Mouse (Mus musculus) urinary bladder, adult 18-20 months (tissue): Measurements from ENCODE around the gene Atp2b4.
"Not testable (repeated sequence)": the region's sequence is repeated elsewhere in the genome, so short reads cannot be mapped to it uniquely, and the experiment has no call there.

Experiments used
- DNase-seq, 2 experiments: peaks; one replicate each; pipeline ENCODE4 v3.0.0; 2022; ENCODE audit warnings: low spot score in 2 of 2, mixed read lengths in 2 of 2

Atp2b4 gene

DNA sequence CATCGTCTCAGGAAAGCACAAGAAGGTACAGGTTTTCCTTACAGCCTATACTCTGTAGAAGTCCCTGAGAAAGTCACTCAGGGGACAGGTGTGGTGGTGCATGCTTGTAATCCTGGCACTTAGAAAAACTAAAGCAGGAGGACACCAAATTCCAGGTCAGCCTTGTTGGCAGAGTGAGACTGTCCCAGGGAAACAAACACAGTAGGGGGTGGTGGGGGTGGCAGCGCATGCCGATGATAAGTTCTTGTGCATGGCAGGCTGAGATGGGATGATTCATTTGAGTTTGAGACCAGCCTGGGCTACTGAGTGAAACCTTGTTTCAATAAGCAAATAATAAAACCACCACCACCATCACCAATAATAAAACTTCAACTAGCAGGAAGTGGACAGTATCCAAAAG lies 49.2 kb downstream of the Atp2b4 start:
- DNase-seq, result no peak

GRCm38 (mm10) chr1:133749954-133750353 lies 50.9 kb downstream of the Atp2b4 start:
- no peak for DNase-seq

GRCm38 (mm10) chr1:133745078-133745495 lies 55.8 kb downstream of the Atp2b4 start:
- no peak for DNase-seq

GRCm38 (mm10) chr1:133744609-133745008 lies 56.2 kb downstream of the Atp2b4 start:
- DNase-seq, result peak in 1 of 2 experiments; percentile 70

DNA sequence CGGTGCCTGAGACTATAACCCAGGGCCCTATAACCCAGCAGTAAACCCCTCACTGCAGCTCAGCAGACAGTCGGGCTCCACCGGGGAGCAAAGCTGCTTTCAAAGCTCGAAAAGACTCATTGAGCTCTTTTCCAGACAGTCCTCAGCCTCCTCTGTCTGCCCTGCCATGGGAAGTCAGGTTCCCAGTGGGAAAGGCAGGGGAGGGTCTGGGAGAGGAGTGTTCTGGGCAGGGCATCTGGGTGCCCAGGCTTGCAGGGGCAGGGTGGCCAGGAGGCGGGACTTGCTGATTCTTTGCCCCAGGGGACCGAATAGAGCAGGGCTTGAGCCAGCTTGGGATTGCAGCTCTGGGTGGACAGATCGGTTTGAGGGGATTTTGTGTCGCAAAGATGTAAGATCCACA lies 58.3 kb downstream of the Atp2b4 start:
- DNase-seq, result no peak

DNA sequence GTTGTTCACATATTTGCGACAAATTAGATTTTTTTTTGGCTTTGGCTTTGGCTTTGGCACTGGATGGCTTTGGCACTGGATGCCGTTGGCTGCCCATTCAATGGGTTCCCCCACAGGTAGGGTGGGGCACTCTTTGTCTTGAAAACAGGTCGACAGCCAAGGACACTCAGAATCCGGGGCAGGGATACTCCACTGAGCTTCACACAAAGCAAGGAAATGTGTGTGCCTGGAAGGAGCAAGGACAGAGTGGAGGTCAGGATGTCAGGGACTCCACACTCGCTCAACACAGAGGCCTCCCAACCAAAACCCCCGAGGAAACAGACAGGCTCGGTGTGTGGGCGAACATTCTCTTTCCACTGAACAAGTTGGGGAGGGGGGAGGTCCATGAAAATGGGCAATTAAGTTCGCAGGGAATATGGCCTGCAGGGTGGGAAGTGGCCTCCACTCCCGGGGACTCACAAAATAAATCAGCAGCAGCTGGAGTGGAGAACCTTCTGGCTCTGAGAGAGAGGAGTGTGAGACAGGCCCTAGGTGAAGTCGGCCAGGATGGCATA lies 58.9 kb downstream of the Atp2b4 start:
- DNase-seq, result no peak

- no peak for DNase-seq
These were observed 59.7 kb downstream of the Atp2b4 start for GRCm38 (mm10) chr1:133741171-133741570.

GRCm38 (mm10) chr1:133736664-133737063 lies 64.2 kb downstream of the Atp2b4 start:
- DNase-seq, result no peak

- peak; percentile 35 to 41 for DNase-seq
These were observed 64.7 kb downstream of the Atp2b4 start for GRCm38 (mm10) chr1:133735995-133736652.

GRCm38 (mm10) chr1:133732814-133733213 lies 68.0 kb downstream of the Atp2b4 start:
- no peak for DNase-seq

GRCm38 (mm10) chr1:133728339-133728738 lies 72.5 kb downstream of the Atp2b4 start:
- no peak for DNase-seq

- DNase-seq, result no peak
These were observed 80.5 kb downstream of the Atp2b4 start for GRCm38 (mm10) chr1:133720342-133720741.

DNA sequence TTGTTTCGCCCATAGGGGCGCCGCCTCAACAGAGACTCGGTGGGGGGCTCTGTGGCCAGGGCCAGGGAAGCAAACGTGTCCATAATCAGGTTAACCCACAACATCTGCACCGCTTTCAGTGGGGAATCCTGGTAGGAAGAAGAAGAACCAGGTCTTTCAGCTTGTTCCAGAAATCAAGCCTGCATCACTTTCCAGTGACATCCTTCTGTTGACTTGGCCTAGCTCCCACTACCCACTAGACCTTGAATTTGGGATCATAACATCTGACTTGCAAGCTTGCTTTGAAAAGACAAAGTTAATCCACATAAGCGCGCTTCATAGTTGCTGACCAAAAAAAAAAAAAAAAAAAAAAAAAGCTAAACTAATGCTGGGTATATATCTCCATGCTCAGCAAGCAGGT lies 82.1 kb downstream of the Atp2b4 start:
- DNase-seq, result no peak

- no peak for DNase-seq
These were observed 82.5 kb downstream of the Atp2b4 start for GRCm38 (mm10) chr1:133718296-133718695.

DNA sequence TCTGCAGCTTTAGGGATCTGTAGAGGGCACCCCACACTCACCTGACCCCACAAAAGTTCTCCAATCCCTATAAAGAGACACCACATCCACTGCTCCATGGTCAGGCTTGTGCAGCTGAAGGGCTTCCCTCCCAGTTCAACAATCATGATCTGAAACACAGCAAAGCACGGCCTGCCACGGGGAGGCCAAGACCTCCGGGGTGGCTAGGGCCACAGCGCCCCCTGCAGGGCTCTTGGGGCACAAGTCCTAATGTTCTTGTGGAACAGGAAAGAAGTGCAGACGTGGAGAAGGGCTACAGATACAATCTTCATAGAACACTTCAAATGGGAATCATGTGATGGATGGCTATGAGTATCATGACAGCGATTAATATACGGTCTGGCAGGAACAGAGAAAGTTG lies 84.4 kb downstream of the Atp2b4 start:
- peak in 1 of 2 experiments; percentile 37 for DNase-seq

GRCm38 (mm10) chr1:133715191-133715590 lies 85.7 kb downstream of the Atp2b4 start:
- DNase-seq, result no peak

DNA sequence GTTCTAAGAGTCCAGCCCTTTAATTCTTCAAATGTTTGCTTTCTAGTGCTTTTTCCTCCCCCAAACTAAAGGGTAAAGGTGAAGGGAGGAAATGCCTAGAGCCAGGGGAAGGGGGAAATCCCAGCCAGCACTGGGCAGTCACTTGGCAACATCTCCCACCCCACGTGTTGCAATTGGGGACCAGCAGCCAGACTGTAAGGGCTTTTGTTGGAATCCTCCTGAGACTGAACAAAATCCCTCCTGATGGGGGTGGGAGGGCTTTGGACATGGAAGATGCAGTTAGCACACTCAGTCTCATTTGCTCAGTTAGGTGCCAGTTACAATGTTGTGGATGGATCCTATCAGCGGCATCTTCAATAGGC lies 87.9 kb downstream of the Atp2b4 start:
- DNase-seq, result peak in 1 of 2 experiments; percentile 31

DNA sequence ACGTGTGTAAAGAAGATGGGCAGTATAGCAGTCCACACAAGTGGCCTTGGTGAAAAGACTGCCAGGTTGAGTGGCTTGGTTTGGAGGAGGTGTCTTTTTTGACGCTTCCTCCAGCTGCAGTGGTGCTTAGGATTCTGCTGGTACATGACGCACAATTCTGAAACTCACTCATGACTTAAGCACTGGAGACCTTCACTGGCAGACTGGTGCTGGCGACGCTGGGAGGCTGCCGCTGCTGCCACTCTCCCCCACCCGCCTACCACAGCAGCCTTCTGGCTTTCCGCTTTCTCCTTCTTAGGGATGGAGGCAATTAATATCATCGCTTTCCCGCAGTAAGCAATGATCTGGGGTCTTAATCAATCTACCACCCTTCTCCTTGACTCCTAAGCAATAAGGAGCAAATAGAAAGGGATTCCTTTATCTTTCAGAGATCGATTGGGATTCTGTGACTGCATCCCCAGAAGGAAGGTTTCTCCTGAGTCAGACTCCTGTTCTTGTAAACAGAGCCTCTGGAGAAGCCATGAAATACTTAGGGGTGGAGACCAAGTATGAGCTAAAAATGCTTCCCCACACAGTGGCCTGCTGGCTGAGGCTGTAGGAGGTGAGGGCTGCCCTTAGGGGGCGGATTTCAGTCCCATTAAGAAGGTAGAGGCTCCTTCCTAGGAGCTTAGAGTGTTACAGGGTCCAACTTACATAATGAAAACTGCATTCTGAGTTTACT lies 88.4 kb downstream of the Atp2b4 start:
- no peak for DNase-seq

GRCm38 (mm10) chr1:133711376-133711775 lies 89.5 kb downstream of the Atp2b4 start:
- no peak for DNase-seq

DNA sequence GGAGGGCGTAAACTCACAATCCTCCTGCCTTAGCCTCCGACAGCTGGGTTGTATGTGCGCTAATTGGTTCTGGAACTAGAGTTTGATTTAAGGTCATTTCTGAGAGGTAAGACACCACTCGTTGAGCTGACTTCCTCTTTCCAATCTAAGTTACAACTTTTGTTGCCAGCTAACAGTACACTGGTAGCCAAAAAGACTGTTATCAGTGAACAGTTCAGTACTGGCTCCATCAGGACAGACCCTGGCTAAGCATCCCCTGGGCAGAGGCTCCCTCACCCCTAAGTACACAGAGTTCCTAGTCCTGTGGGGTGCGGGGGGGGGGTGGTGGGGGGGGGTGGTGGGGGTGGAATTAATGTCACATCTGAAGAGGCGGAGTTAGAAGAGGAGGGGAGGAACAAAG lies 89.9 kb downstream of the Atp2b4 start:
- DNase-seq, result no peak

DNA sequence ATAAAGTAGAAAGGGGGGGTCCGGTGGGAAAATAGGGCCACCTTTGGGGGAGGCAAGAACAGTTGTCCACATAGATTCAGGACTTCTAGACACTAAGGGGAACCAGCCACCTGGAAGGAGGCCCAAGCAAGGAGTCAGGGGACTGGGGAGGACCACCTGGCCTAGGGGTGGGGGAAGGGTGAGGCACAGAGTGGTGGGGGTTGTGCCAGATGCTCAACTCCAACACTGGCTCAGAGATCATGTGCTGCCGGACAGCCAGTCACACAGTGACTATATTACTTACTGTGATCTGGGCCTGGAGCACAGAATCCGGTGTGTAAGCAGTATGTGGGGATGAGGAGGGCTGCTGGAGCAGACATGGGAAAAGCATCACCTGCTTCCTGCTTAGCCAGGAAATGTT lies 91.5 kb downstream of the Atp2b4 start:
- no peak for DNase-seq

DNA sequence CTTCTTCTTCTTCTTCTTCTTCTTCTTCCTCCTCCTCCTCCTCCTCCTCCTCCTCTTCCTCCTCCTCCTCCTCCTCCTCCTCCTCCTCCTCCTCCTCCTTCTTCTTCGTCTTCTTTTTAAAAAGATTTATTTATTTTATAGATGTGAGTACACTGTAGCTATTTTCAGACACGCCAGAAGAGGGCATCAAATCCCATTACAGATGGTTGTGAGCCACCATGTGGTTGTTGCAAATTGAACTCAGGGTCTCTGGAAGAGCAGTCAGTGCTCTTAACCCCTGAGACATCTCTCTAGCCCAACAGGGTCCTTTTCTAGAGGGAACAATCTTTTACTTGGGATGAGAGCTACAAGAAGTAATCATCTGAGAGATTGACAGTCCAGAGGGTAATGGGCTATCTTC lies 99.0 kb downstream of the Atp2b4 start:
- DNase-seq, result not testable (repeated sequence)

- no peak for DNase-seq
These were observed 102.8 kb downstream of the Atp2b4 start for GRCm38 (mm10) chr1:133697935-133698620.
